Mouse (Mus musculus) MEL (cell line): ENCODE measurements around the gene Acot13.

Experiments used
- CTCF ChIP-seq, 3 experiments: IDR thresholded peaks in 2 of 3; conservative IDR thresholded peaks in 1 of 3; 2 replicates each; pipeline ENCODE4 v1.5.1; 2011 to 2012; ENCODE audit warnings: low read length in 3 of 3, low read depth in 2 of 3, mild to moderate bottlenecking in 2 of 3, improper control_type of control experiment in 1 of 3, inconsistent platforms in 1 of 3, mixed read lengths in 1 of 3, moderate library complexity in 1 of 3; ENCODE audit not compliant: control insufficient read depth in 1 of 3, insufficient read depth in 1 of 3, poor library complexity in 1 of 3, severe bottlenecking in 1 of 3
- ELF1 ChIP-seq: IDR thresholded peaks from 2 replicates; pipeline ENCODE4 v1.6.1; 2014; ENCODE audit warnings: low read depth, mild to moderate bottlenecking, inconsistent platforms, low read length, improper control_type of control experiment, moderate library complexity
- EP300 ChIP-seq, 2 experiments: IDR thresholded peaks; 2 replicates each; pipeline ENCODE4 v1.6.1; 2011; ENCODE audit warnings: improper control_type of control experiment in 2 of 2, low read length in 2 of 2, low read depth in 1 of 2, mild to moderate bottlenecking in 1 of 2
- GATA1 ChIP-seq: IDR thresholded peaks from 2 replicates; pipeline ENCODE4 v1.6.1; 2011; ENCODE audit warnings: low read depth, low read length, improper control_type of control experiment
- HCFC1 ChIP-seq: IDR thresholded peaks from 2 replicates; pipeline ENCODE4 v1.6.1; 2012; ENCODE audit warnings: low read depth, mild to moderate bottlenecking, inconsistent platforms, low read length, improper control_type of control experiment, moderate library complexity
- JUND ChIP-seq: IDR thresholded peaks from 2 replicates; pipeline ENCODE4 v1.6.1; 2011; ENCODE audit warnings: low read depth, mild to moderate bottlenecking, improper control_type of control experiment, low read length
- MAX ChIP-seq: IDR thresholded peaks from 2 replicates; pipeline ENCODE4 v1.6.1; 2011; ENCODE audit warnings: low read length, improper control_type of control experiment
- MEF2A ChIP-seq: IDR thresholded peaks from 2 replicates; pipeline ENCODE4 v1.6.1; 2014; ENCODE audit warnings: low read depth, mild to moderate bottlenecking, inconsistent platforms, low read length, improper control_type of control experiment; ENCODE audit not compliant: poor library complexity, insufficient replicate concordance, severe bottlenecking; ENCODE audit errors: extremely low read depth
- MYC ChIP-seq: IDR thresholded peaks from 2 replicates; pipeline ENCODE4 v1.6.1; 2011; ENCODE audit warnings: low read depth, mild to moderate bottlenecking, low read length, improper control_type of control experiment, moderate library complexity
- POLR2A ChIP-seq, 2 experiments: IDR thresholded peaks; 2 replicates each; pipeline ENCODE4 v1.6.1; 2011 to 2012; ENCODE audit warnings: low read length in 2 of 2, mild to moderate bottlenecking in 2 of 2, control low read depth in 1 of 2, improper control_type of control experiment in 1 of 2, low read depth in 1 of 2, moderate library complexity in 1 of 2; ENCODE audit not compliant: control insufficient read depth in 1 of 2, insufficient read depth in 1 of 2, poor library complexity in 1 of 2
- RCOR1 ChIP-seq: IDR thresholded peaks from 2 replicates; pipeline ENCODE4 v1.6.1; 2012; ENCODE audit warnings: low read depth, mild to moderate bottlenecking, inconsistent platforms, low read length, improper control_type of control experiment
- TBP ChIP-seq: IDR thresholded peaks from 2 replicates; pipeline ENCODE4 v1.8.0; 2011; ENCODE audit warnings: low read depth, low read length, improper control_type of control experiment
- ZMIZ1 ChIP-seq: IDR thresholded peaks from 2 replicates; pipeline ENCODE4 v1.6.1; 2012; ENCODE audit warnings: low read depth, mild to moderate bottlenecking, inconsistent platforms, low read length, improper control_type of control experiment, moderate library complexity

GRCm38 (mm10) chr13:24868233-24868632, 36.9 kb upstream of the Acot13 start:
- TF ChIP-seq GATA1 (no peak), CTCF (IDR thresholded peaks at IDR 0.05 in 2 of 3, conservative IDR thresholded peaks at IDR 0.05 in 1 of 3; ENCODE audit: control insufficient read depth in 1 of 3, insufficient read depth in 1 of 3, low read depth in 2 of 3, low read length in 3 of 3, poor library complexity in 1 of 3, severe bottlenecking in 1 of 3) (no peak), MAX (no peak), HCFC1 (no peak), EP300 (IDR thresholded peaks at IDR 0.05; ENCODE audit: low read depth in 1 of 2, low read length in 2 of 2) (no peak), POLR2A (IDR thresholded peaks at IDR 0.05; ENCODE audit: control insufficient read depth in 1 of 2, insufficient read depth in 1 of 2, low read depth in 1 of 2, low read length in 2 of 2, poor library complexity in 1 of 2) (no peak), ELF1 (no peak), TBP (no peak), ZMIZ1 (no peak), MEF2A (no peak), JUND (no peak), MYC (no peak), RCOR1 (no peak)
